Mouse (Mus musculus) c-Kit-positive CD71-positive TER-119-positive erythroid progenitor cells, embryonic 14.5 days (primary cell): Measurements from ENCODE around the gene Gm4881.

Source experiments
- DNase-seq: peaks from one replicate; pipeline ENCODE4 v3.0.0-alpha.2; 2013; ENCODE audit warnings: low spot score

Gene Gm4881

DNA sequence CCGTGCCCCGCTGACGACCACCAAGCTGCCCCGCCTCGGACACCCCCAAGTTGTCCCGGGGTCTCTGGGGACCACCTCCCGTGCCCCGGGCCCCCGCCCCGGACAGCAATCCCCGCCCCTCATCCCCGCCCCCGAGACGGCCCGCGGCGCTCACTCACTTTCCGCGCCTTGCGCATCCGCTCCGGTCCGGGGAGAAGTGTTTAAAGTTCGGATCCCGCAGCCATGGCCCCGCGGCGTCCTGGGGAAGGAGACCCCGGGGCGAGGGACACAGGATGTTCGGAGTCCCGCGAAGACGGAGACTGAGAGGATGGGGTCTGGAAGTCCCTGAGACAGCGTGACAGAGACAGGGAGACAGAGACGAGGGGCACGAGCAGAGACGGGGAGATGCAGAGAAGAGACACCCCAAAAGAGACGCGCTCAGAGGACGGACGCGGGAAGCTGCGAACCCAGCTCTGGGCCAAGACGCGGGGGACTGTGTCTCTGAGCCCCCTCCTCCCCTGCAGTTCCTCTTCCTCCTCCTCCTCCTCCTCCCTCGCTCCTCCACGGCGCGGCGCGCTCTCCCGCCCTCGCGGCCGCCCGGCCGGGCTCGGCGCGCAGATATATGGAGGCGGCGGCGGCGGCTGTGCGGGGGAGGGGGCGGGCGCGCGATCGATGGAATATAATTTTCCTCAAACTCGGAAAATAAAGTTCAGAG lies at the start of gene Gm4881:
Gene Gm4881 (minus strand): TSS at position 238 of the 694 bp plus-strand sequence.
- no peak for DNase-seq

DNA sequence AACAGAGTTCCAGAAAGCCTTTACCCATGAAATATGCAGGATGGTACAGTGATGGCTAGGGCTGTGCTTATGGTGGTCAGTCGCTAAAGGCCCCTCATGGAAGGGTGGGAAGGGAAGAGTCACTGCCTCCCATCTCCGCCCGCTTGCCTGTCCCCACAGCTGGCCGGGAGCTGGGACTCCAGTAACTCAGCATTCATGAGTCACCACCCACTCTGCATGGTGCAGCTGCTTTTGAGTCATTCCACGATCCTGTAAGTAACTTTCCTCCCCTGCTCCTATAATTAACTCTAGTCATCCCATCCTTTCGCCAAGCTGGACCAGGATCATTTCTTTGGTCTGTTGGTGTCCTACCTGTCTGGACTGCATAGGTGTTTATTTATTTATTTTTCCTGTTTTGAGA lies 48.8 kb upstream of the Gm4881 start:
- DNase-seq: no peak

- DNase-seq: no peak
These were observed 46.2 kb upstream of the Gm4881 start for GRCm38 (mm10) chr7:24990478-24990877.

DNA sequence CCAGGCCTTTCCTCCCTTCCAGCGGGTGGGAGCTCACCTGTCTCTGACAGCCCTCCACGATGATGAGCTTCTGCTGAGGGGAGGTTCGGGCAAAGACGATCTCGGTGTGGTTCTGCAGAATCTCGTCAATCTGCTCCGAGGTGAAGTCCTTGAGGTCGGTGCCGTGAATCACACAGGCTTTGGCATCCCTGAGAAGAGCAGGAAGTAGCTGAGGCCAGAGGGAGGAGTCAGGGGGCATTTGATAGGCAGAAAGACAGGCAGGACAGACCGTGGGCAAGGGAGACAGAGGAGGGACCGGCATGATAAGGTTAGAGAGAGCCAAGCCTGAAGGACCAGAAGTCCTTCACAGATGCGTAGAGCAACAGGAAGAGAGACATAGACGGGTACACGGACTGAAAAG lies 43.6 kb upstream of the Gm4881 start:
- no peak for DNase-seq

GRCm38 (mm10) chr7:24985799-24986198 lies 41.5 kb upstream of the Gm4881 start:
- DNase-seq: no peak

GRCm38 (mm10) chr7:24984307-24984706 lies 40.0 kb upstream of the Gm4881 start:
- DNase-seq: no peak

DNA sequence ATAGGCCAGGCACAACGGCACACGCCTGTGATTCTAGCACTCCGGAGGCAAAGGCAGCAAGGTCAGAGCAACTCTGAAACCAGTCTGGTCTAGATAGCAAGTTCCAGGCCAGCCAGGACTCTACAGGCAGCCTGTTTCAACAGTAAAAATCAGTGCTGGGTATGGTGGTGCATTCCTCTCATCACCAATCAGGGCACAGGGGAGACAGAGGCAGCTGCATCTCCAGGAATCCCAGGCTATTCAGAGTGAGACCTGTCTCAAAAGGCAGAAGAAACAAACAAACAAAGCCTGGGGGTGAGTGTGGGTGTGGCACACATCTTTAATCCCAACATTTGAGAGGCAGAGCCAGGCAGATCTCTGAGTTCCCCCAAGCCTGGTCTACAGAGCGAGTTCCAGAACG lies 39.1 kb upstream of the Gm4881 start:
- DNase-seq: no peak

- DNase-seq: no peak
These were observed 36.1 kb upstream of the Gm4881 start for GRCm38 (mm10) chr7:24980439-24980838.

DNA sequence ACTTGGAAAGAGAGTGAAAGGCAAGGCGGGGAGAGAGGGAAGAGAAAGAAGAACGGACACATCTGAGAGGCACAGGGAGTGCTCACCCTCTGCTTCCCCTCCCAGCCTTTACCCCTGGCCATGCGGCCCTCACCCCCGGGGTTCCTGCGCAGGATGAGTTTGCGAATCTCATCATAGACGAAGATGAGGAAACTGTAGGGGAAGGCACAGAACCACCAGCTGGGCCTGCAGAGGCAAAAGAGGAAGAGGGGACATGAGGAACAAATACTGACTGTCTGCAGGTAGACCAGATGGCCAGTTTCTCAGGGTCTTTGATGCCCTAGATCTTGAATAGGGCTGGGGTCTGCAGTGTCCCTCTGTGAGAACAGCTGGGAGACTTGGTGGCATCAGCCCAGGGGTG lies 34.5 kb upstream of the Gm4881 start:
- no peak for DNase-seq

DNA sequence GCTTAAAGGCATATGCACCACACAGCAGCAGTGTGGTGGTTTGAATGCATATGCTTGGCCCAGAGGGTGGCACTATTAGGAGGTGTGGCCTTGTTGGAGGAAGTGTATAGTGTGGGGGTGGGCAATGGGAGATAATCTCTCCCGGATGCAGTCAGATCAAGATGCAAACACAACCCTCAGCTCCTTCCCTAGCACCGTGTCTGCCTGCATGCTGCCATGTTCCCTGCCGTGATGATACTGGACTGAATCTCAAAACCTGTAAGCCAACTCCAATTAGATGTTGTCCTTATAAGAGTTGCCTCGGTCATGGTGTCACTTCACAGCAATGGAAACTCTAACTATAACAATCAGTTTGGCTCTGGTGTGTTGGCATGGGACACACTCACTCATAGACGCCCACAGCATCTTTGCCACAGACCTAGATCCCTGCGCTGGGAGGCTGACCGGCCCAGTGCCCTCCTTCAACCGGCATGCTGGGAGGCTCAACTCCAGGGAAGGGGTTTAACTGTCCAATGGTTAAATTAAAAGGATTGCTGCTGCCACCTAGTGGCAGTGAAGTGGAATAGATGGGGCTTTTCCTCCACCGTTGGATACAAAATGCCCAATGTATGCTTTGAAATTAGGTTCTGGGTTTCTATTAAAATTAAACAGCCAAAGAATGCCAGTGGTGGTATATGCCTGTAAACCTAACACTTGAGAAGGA lies 30.8 kb upstream of the Gm4881 start:
- DNase-seq: peak; percentile 44

DNA sequence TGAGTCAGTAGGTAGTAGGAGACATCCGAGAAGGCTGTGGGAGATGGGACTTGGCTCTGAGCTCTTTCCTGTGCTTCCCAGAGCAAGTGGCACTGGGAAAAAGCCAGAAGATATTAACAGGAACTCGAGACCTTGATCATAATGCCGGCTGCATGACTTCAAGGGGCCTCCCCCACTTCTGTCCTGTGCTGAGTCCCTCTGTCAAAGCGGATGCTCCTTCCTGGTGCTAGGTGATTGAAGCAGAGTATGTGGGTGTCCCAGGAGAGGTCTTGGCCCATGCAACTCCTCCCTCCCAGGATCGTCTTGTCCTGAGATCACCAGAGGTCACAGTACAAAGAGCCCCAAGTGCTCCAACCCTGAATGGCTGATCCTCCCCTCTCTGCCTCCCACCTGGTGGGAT lies 29.6 kb upstream of the Gm4881 start:
- no peak for DNase-seq

DNA sequence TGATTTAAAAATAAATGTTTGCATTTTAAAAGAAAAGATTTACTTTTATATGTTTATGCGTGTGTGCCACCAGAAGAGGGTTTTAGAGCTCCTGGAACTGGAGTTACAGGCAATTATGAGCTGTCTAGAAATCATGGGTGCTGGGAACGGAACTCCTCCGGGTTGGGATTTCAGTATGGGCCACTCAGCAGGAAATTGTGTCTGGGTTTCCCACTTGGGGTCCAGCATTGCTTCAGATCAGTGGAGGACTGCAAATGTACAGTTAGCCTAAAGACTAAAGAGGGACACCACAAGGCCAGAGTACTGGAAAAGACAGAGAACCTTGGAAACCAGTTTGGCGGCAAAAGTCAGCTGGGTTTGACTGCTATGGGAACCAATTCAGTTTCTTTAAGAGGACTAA lies 28.9 kb upstream of the Gm4881 start:
- no peak for DNase-seq

GRCm38 (mm10) chr7:24971972-24972893 lies 27.9 kb upstream of the Gm4881 start, which contains the start of gene Rabac1:
Gene Rabac1 (minus strand): TSS chr7:24972754.
- DNase-seq: peak; percentile 91

DNA sequence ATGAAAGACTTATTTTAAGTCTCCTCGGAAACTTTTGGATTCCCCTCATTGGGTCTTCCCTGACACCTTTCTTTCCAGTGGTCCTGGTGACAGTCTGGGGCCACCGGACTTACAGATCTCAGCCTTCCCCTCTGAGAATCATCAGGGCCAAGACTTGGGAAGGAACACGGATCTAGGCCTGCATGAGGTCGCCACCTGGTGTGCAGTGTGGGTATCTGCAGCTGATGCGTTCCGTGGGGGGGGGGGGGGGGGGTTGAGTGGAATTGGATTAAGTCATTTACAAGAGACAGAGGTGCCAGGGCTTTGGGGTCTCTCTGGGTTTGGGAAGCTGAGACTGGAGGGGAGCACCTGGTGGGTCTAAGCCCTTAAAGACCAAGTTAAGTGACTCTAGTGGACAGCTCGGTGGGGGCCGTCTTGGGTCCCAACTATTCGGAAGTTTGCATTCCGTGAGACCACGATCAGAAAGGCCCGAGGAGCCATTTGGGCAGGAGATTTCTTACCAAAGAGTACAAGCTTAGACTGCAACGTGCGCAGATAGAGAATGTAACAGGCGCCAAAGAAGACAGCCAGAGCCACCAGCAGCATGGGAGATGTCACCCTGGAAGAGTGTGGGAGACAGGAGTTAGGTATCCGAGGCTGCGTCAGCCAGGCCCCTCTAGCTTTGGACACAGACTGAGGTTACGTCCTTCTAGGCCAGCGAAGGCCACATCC lies 27.1 kb upstream of the Gm4881 start:
- peak; percentile 66 for DNase-seq

- no peak for DNase-seq
These were observed 26.0 kb upstream of the Gm4881 start for GRCm38 (mm10) chr7:24970341-24970740.

GRCm38 (mm10) chr7:24969805-24970204 lies 25.5 kb upstream of the Gm4881 start:
- no peak for DNase-seq

DNA sequence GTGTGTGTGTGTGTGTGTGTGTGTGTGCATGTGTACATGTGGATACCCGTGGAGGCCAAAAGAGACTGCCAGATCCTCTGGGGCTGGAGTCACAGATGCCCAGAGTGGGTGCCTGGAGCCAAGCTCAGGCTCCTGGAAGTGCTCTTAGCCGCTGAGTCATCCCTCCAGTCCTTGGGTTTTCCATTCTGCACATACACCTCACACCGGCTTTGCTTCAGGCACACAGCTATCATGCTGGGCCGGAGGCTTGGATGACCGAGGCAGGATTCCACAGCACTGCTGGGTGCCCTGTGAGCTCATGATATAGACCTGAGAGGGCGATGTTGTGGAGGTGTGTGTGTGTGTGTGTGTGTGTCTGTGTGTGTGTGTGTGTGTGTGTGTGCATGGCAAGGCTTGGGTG lies 24.2 kb upstream of the Gm4881 start:
- DNase-seq: no peak

DNA sequence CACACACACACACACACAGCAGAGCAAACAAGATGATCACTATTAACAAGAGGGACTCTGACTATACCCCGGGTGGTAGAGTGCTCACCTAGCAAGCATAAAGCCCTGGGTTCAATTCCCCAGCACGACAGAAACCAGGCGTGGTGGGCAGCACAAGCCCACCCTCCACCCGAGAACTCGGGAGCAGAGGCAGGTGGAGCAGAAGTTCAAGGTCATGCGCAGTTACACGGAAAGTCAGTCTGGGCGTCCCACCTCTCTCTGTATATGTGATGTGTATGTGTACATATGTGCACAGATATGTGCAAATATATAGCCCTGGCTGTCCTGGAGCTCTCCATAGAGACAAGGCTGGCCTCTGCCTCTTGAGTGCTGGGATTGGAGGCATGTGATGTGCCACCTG lies 23.7 kb upstream of the Gm4881 start:
- DNase-seq: no peak

DNA sequence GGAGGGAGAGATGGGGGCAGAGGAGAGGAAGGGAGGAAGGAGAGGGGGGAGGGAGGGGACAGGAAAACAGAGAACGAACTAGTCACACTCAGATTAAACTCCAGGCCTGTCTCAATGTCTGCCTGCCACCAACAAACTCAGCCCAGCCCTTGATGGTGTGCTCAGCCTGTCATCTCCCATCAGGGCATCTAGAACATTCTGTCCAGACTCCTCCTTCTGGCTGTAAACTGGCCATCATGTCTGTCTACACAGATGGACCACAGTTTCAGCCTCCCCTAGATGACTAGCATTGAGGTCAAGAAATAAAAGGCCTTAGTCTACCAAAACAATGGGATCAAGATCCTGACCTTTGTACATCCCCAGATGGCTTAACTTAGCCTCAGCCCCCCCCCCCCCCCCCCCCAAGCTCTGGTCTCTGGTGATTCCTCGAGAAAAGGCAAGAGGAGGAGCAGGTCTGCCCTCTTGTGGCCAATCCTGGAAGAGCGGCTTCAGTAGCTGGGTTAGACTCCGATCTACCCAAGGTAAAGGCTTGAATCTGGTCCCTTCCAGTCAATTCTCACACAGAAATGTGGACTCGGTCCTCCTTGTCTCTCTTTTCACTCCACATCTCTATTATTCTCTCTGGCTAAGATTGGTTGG lies 20.7 kb upstream of the Gm4881 start:
- peak; percentile 65 for DNase-seq

DNA sequence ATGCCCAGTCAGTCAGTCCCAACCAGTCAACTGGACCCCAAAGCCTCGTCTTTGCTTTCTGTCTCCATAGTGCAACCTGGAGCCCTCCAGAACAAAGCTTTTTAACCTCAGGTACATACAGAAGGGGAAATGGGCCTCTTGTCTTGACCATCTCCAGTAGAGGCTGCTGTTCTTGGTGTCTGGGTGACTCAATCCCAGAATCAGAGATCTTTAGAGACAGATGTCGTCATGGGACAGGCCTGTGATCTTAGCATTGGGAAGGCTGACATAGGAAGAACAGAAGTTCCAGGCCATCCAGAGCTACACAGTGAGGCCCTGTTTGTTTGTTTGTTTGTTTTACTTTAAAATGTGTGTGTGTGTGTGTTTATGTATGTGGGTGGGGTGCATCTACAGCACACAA lies 20.0 kb upstream of the Gm4881 start:
- no peak for DNase-seq

DNA sequence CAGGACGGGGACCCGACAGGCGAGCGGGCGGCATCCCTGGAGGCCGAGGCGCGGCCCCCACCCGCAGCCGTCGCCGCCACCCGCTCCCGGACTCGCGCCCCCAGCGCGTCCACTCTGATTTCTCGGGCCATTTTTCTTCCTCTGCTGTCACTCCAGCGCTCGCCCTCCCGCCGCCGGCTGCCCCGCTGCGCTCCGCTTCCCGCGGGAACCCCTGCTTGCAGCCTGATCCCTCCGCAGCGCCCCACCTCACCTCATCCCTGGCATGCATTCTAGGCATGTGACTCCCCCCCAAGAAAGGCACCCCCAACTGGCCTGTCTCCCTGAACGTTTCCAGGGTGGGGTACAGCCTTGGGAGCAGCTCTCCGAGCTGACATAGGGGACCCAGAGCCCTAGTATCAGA lies 10.9 kb upstream of the Gm4881 start:
- no peak for DNase-seq

GRCm38 (mm10) chr7:24954450-24954849 lies 10.2 kb upstream of the Gm4881 start:
- no peak for DNase-seq
